Comparison of ENCODE assay signal across 32 mouse cellular contexts in genomic region chr9:35486616-35487015, GRCm38 (mm10). TPM values are rescaled to one million over a fixed set of nuclear protein-coding genes. Genes with fewer than 3 reads are reported as not detected.
DNase-seq lines count a peak whose midpoint lies in the region; ATAC-seq and TF ChIP-seq lines count a peak whose summit lies in the region.
"Had no signal": no experiment of that assay in that cellular context is flagged by ENCODE, and none has a peak within 500 bp of the region (broad histone marks: within the 10 kb centered on the region; RNA-seq: fewer than 3 reads in every experiment).

No protein-coding gene starts in this region.

- no peak for TF ChIP-seq CTCF in embryonic fibroblast, embryonic 13.5 days (IDR thresholded peaks at IDR 0.05; ENCODE audit: borderline replicate concordance, insufficient read depth, low read length)
- TF ChIP-seq CTCF in intestine, postnatal 0 days (IDR thresholded peaks at IDR 0.05; ENCODE audit: low read depth) = no peak

- peak overlapping the region; percentile 81 for H3K27ac ChIP-seq in embryonic fibroblast, embryonic 13.5 days (ENCODE audit: insufficient read depth, low read length)
- H3K27ac ChIP-seq in intestine, postnatal 0 days (ENCODE audit: low read depth, low read length) = no peak overlapping the region
- H3K27ac ChIP-seq: forebrain, embryonic 12.5 days; forebrain, embryonic 15.5 days; heart, adult 2 months; hindbrain, embryonic 12.5 days; hindbrain, embryonic 15.5 days had no signal

- H3K9ac ChIP-seq in intestine, postnatal 0 days (ENCODE audit: low read depth, low read length) = no peak overlapping the region
- H3K9ac ChIP-seq: forebrain, embryonic 12.5 days; forebrain, embryonic 15.5 days; hindbrain, embryonic 12.5 days; hindbrain, embryonic 15.5 days had no signal

- H3K9me3 ChIP-seq in intestine, postnatal 0 days (ENCODE audit: control insufficient read depth) = no peaks in the 10 kb centered on the region
- H3K9me3 ChIP-seq: forebrain, embryonic 12.5 days; forebrain, embryonic 15.5 days; hindbrain, embryonic 12.5 days; hindbrain, embryonic 15.5 days had no signal

- peaks cover 18% of the 10 kb centered on the region for H3K4me1 ChIP-seq in embryonic fibroblast, embryonic 13.5 days (ENCODE audit: control insufficient read depth, insufficient read depth, low read length)
- H3K4me1 ChIP-seq in intestine, postnatal 0 days (replicated peaks; ENCODE audit: control insufficient read depth, insufficient read depth, low read length) = no peaks in the 10 kb centered on the region
- H3K4me1 ChIP-seq: forebrain, embryonic 12.5 days; hindbrain, embryonic 12.5 days; hindbrain, embryonic 15.5 days had no signal

- no peaks in the 10 kb centered on the region for H3K27me3 ChIP-seq in intestine, postnatal 0 days (replicated peaks; ENCODE audit: control insufficient read depth, insufficient read depth, low read length)
- H3K27me3 ChIP-seq: forebrain, embryonic 12.5 days; forebrain, embryonic 15.5 days; hindbrain, embryonic 12.5 days; hindbrain, embryonic 15.5 days; Patski had no signal

- 78% methylated on average over 13 of the region's 13 CpGs for WGBS in intestine, postnatal 0 days

- no peak overlapping the region for H3K4me3 ChIP-seq in embryonic fibroblast, embryonic 13.5 days (ENCODE audit: insufficient read depth, low read length)
- no peak overlapping the region for H3K4me3 ChIP-seq in intestine, postnatal 0 days (ENCODE audit: low read depth, low read length)
- H3K4me3 ChIP-seq: forebrain, embryonic 12.5 days; forebrain, embryonic 15.5 days; heart, adult 2 months; hindbrain, embryonic 12.5 days; hindbrain, embryonic 15.5 days had no signal

- H3K36me3 ChIP-seq in intestine, postnatal 0 days (ENCODE audit: control insufficient read depth, insufficient read depth) = peaks cover 34% of the 10 kb centered on the region

- no peak overlapping the region for H3K4me2 ChIP-seq in intestine, postnatal 0 days (replicated peaks; ENCODE audit: low read depth)
- H3K4me2 ChIP-seq: forebrain, embryonic 12.5 days; forebrain, embryonic 15.5 days; heart, embryonic 11.5 days; hindbrain, embryonic 12.5 days; hindbrain, embryonic 15.5 days had no signal

- peak; percentile 80 for DNase-seq in heart, adult 11 months
- DNase-seq in heart, adult 8-10 months (ENCODE audit: low spot score) = no peak
- DNase-seq in 3T3-L1 (ENCODE audit: low read depth, low spot score) = peak; percentile 81
- DNase-seq in urinary bladder, postnatal 36 days (ENCODE audit: low spot score in 2 of 2) = no peak
- DNase-seq in frontal cortex, postnatal 36 days (ENCODE audit: low spot score in 2 of 2) = no peak
- DNase-seq: adrenal gland, adult 2 months; adrenal gland, postnatal 14 days; cerebellum, adult 11-12 months; cerebellum, adult 8-10 months; cerebellum, postnatal 10 days; gastrocnemius, postnatal 14 days; heart, adult 2 months; kidney, adult 11 months had no signal

- no peak for ATAC-seq in intestine, postnatal 0 days
- ATAC-seq: forebrain, embryonic 15.5 days; Patski had no signal

- TF ChIP-seq POLR2A in embryonic fibroblast, embryonic 13.5 days (IDR thresholded peaks at IDR 0.05; ENCODE audit: low read depth, low read length) = no peak

RNA-seq across cellular contexts. Expression of gene Gm1113, which starts 31.5 kb away (rescaled TPM):
- not detected for total RNA-seq in heart, adult 8-10 months (2022)
- not detected in 2 replicates for polyA plus RNA-seq in embryonic fibroblast, embryonic 13.5 days (2011; ENCODE audit: insufficient read length, low read depth, missing spikeins)
- not detected in 2 replicates for polyA plus RNA-seq in intestine, postnatal 0 days (2015; fragmentation: Nextera tagmentation; extraction: Ambion mirVana)
- total RNA-seq: adrenal gland, adult 2 months; adrenal gland, postnatal 14 days; ES-E14; gastrocnemius, adult 18-20 months; gastrocnemius, postnatal 14 days; heart, adult 2 months; heart, postnatal 25 days; hematopoietic stem cell, adult 5-6 weeks had no signal
- polyA plus RNA-seq: adrenal gland, adult 2 months; brain, embryonic 14.5 days; embryonic facial prominence, embryonic 11.5 days; embryonic facial prominence, embryonic 14.5 days; forebrain, embryonic 12.5 days; forebrain, embryonic 15.5 days; gonadal fat pad, adult 2 months; heart, adult 2 months; heart, embryonic 11.5 days; heart, embryonic 14.5 days; heart, postnatal 0 days; hindbrain, embryonic 12.5 days; hindbrain, embryonic 15.5 days; intestine, embryonic 14.5 days; Patski had no signal

Comparison
In these comparisons a context has a peak if more than half of its experiments do, and no peak if none do; other contexts are left out.
1. DNase-seq: peak in heart, adult 11 months (single experiment) and 3T3-L1 (single experiment); none in heart, adult 8-10 months (single experiment), urinary bladder, postnatal 36 days (0 of 2) and frontal cortex, postnatal 36 days (0 of 2).